Mouse (Mus musculus) olfactory bulb, adult 2 months (tissue): Measurements from ENCODE around the gene Mdh2. TPM values are rescaled to one million over a fixed set of nuclear protein-coding genes. Genes with fewer than 3 reads are reported as not detected.
A peak's percentile ranks its signal among the peaks of the same experiment; 100 is the strongest.

Experiments used
- H3K27ac ChIP-seq: fragments of 200-500 bp; 2 replicates; pipeline ENCODE4 v1.5.1; 2012; ENCODE audit warnings: low read depth, low read length; ENCODE audit not compliant: insufficient read depth
- H3K4me1 ChIP-seq: fragments of 200-500 bp; 2 replicates; pipeline ENCODE4 v1.6.1; 2012; ENCODE audit warnings: low read length; ENCODE audit not compliant: control insufficient read depth, insufficient read depth
- H3K4me3 ChIP-seq: fragments of 200-500 bp; 2 replicates; pipeline ENCODE4 v1.5.1; 2012; ENCODE audit warnings: mild to moderate bottlenecking, low read depth, low read length, moderate library complexity; ENCODE audit not compliant: insufficient read depth
- CTCF ChIP-seq: fragments of 200-500 bp; IDR thresholded peaks from 2 replicates; pipeline ENCODE4 v1.5.1; 2012; ENCODE audit warnings: low read depth, mild to moderate bottlenecking, low read length, moderate library complexity; ENCODE audit not compliant: insufficient read depth
- POLR2A ChIP-seq: fragments of 200-500 bp; IDR thresholded peaks from 2 replicates; pipeline ENCODE4 v1.6.1; 2012; ENCODE audit warnings: mild to moderate bottlenecking, low read depth, low read length, moderate library complexity; ENCODE audit not compliant: insufficient read depth
- WGBS: fragments of 180-500 bp; shearing (Covaris S2); methylation state at CpG from one replicate; pipeline ENCODE4 v1.1.7; 2018; 5-methylcytosine and 5-hydroxymethylcytosine counted together
- polyA plus RNA-seq: library from polyadenylated mRNA; stranded (reverse); fragments of >200 nt; gene quantifications from 2 replicates; pipeline ENCODE4 v1.2.4, GENCODE M21; 2012; ENCODE audit warnings: low replicate concordance; ENCODE audit not compliant: missing spikeins, insufficient read depth, insufficient read length

The Mdh2 gene
- 359 and 724 TPM in 2 replicates for polyA plus RNA-seq

GRCm38 (mm10) chr5:135778471-135779445, at the start of gene Mdh2:
Gene Mdh2, plus strand, starts transcription at chr5:135778480.
- WGBS = under 1% methylated on average over 70 of the region's 70 CpGs
- peak within 1 kb of the TSS; percentile 84 for H3K4me3 ChIP-seq
- TF ChIP-seq CTCF = no peak
- TF ChIP-seq POLR2A = peak; percentile 98

DNA sequence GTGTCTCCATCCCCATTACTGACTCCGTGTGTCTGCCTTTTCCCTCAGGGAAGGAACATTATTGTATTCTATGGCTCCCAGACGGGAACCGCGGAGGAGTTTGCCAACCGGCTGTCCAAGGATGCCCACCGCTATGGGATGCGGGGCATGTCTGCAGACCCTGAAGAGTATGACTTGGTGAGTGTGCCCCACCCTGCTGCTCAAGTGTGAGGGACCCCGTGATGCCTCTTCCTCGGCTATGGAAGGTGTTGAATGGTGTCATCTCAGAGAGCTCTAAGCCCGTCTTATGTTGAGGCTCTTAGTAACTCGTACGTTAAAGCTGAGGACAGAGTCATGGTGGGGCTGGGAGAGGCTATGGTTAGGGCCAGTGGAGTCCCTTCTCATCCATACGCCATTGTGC, 48.9 kb upstream of the Mdh2 start:
- WGBS = 93% methylated on average over 13 of the region's 13 CpGs
- H3K4me1 ChIP-seq = peaks cover 40% of the 10 kb centered on the region
- H3K27ac ChIP-seq = no peak overlapping the region
- H3K4me3 ChIP-seq = no peak overlapping the region
- no peak for TF ChIP-seq CTCF
- TF ChIP-seq POLR2A = no peak

More at GRCm38 (mm10) chr5:135778471-135779445, at the start of gene Mdh2:
- H3K27ac ChIP-seq = peak within 1 kb of the TSS; percentile 92
- H3K4me1 ChIP-seq = peaks cover 11% of the 10 kb centered on the region; the same call in 1 of the 2 replicates

GRCm38 (mm10) chr5:135730278-135730677, 48.0 kb upstream of the Mdh2 start:
- WGBS = 95% methylated on average over 10 of the region's 10 CpGs
- Histone ChIP-seq H3K27ac (no peak overlapping the region), H3K4me3 (no peak overlapping the region), H3K4me1 (peaks cover 31% of the 10 kb centered on the region)
- TF ChIP-seq POLR2A (no peak), CTCF (no peak)

- H3K4me3 ChIP-seq = no peak overlapping the region
- peaks cover 24% of the 10 kb centered on the region for H3K4me1 ChIP-seq
- 95% methylated on average over 10 of the region's 10 CpGs for WGBS
- no peak overlapping the region for H3K27ac ChIP-seq
- TF ChIP-seq POLR2A (no peak), CTCF (no peak)
Observed at GRCm38 (mm10) chr5:135730916-135731315, 47.4 kb upstream of the Mdh2 start.

DNA sequence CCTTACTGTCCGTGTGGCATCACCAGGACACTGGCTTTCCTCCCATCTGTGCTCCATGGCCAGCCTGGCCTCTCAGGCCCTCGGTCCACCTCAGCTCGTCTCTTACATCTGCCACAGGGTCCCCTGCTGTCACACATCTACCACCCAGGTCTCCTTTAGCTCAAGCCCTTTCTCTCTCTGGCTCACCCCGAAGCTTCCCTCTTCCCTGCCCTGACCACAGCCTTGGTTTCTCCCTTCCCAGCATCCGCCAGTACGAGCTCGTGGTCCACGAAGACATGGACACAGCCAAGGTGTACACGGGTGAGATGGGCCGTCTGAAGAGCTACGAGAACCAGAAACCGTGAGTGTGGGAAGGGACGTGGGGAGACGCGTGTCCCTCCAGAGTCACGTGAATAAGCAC, 47.0 kb upstream of the Mdh2 start:
- no peak for TF ChIP-seq CTCF
- TF ChIP-seq POLR2A = no peak
- Histone ChIP-seq H3K4me1 (peaks cover 20% of the 10 kb centered on the region), H3K27ac (no peak overlapping the region), H3K4me3 (no peak overlapping the region)
- 95% methylated on average over 16 of the region's 16 CpGs for WGBS

DNA sequence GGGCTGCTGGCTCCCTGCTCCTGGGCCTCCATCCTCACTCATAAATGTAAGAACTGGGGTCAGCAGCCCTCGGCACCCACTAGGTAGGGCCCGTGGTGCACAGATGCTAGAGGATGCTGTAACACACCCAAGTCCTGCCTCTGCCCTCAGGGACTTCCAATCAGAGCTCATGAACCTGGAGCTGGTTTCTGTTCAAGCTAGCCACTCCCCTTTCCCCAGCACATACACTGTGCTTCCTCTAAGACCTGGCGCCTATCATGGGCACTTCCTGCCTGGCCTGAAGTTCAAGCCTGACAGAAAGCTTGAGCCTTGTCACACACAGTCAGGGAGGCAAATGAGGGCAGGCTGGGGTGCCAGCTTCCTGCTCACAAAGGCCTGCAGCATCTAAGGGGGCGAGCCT, 45.2 kb upstream of the Mdh2 start:
- WGBS = 95% methylated on average over 4 of the region's 4 CpGs
- H3K4me1 ChIP-seq = peaks cover 6% of the 10 kb centered on the region
- no peak overlapping the region for H3K4me3 ChIP-seq
- H3K27ac ChIP-seq = no peak overlapping the region
- TF ChIP-seq CTCF = no peak
- no peak for TF ChIP-seq POLR2A

- Histone ChIP-seq H3K4me1 (no peaks in the 10 kb centered on the region), H3K4me3 (no peak overlapping the region), H3K27ac (no peak overlapping the region)
- TF ChIP-seq CTCF = no peak
- no peak for TF ChIP-seq POLR2A
- WGBS = 95% methylated on average over 42 of the region's 42 CpGs
Observed at GRCm38 (mm10) chr5:135734057-135734680, 44.1 kb upstream of the Mdh2 start.

GRCm38 (mm10) chr5:135735741-135736140, 42.5 kb upstream of the Mdh2 start:
- no peak overlapping the region for H3K27ac ChIP-seq
- WGBS = 87% methylated on average over 13 of the region's 13 CpGs

GRCm38 (mm10) chr5:135736544-135736943, 41.7 kb upstream of the Mdh2 start:
- no peak overlapping the region for H3K27ac ChIP-seq
- TF ChIP-seq CTCF (no peak), POLR2A (no peak)
- H3K4me3 ChIP-seq = no peak overlapping the region
- whole genome bisulfite sequencing = 97% methylated on average over 16 of the region's 16 CpGs
- no peaks in the 10 kb centered on the region for H3K4me1 ChIP-seq

More at GRCm38 (mm10) chr5:135735741-135736140, 42.5 kb upstream of the Mdh2 start:
- TF ChIP-seq POLR2A = 0 out of 2 replicates have a peak, but pooled peaks have one; percentile 8
- TF ChIP-seq CTCF = no peak
- no peaks in the 10 kb centered on the region for H3K4me1 ChIP-seq
- no peak overlapping the region for H3K4me3 ChIP-seq
